Mouse (Mus musculus): ENCODE results near the gene Atp5c1.
A peak's percentile ranks its signal among the peaks of the same experiment; 100 is the strongest.

The Atp5c1 gene

GRCm38 (mm10) chr2:10051996-10052395 is 28.3 kb downstream of the Atp5c1 start:
- DNase-seq (ENCODE audit: inconsistent age in 2 of 2, low spot score in 1 of 2): peak in 1 of 2 experiments; percentile 65

GRCm38 (mm10) chr2:10050878-10051277 is 29.4 kb downstream of the Atp5c1 start:
- DNase-seq (ENCODE audit: inconsistent age in 2 of 2, low spot score in 1 of 2): peak in 1 of 2 experiments; percentile 35

- peak in 1 of 2 experiments; percentile 55 for DNase-seq (ENCODE audit: inconsistent age in 2 of 2, low spot score in 1 of 2)
Measured at GRCm38 (mm10) chr2:10049456-10049855, 30.9 kb downstream of the Atp5c1 start.

GRCm38 (mm10) chr2:10048461-10048860 is 31.8 kb downstream of the Atp5c1 start, which contains the start of gene Taf3:
TSS of gene Taf3 (minus strand) at chr2:10048596.
- peak; percentile 94 to 97 for DNase-seq (ENCODE audit: inconsistent age in 2 of 2, low spot score in 1 of 2)

GRCm38 (mm10) chr2:10047758-10048436 is 32.4 kb downstream of the Atp5c1 start:
- peak; percentile 52 to 77 for DNase-seq (ENCODE audit: inconsistent age in 2 of 2, low spot score in 1 of 2)

- DNase-seq (ENCODE audit: inconsistent age in 2 of 2, low spot score in 1 of 2): no peak
Measured at GRCm38 (mm10) chr2:10034976-10035375, 45.3 kb downstream of the Atp5c1 start.

GRCm38 (mm10) chr2:10033684-10034083 is 46.6 kb downstream of the Atp5c1 start:
- no peak for DNase-seq (ENCODE audit: inconsistent age in 2 of 2, low spot score in 1 of 2)

GRCm38 (mm10) chr2:10029755-10030154 is 50.6 kb downstream of the Atp5c1 start:
- DNase-seq (ENCODE audit: inconsistent age in 2 of 2, low spot score in 1 of 2): no peak

GRCm38 (mm10) chr2:10024264-10024663 is 56.0 kb downstream of the Atp5c1 start:
- DNase-seq (ENCODE audit: inconsistent age in 2 of 2, low spot score in 1 of 2): no peak

GRCm38 (mm10) chr2:10021296-10021695 is 59.0 kb downstream of the Atp5c1 start:
- no peak for DNase-seq (ENCODE audit: inconsistent age in 2 of 2, low spot score in 1 of 2)

GRCm38 (mm10) chr2:10014951-10015635 is 65.2 kb downstream of the Atp5c1 start:
- DNase-seq (ENCODE audit: inconsistent age in 2 of 2, low spot score in 1 of 2): no peak

- DNase-seq (ENCODE audit: inconsistent age in 2 of 2, low spot score in 1 of 2): peak in 1 of 2 experiments; percentile 79
Measured at GRCm38 (mm10) chr2:10010263-10010909, 69.9 kb downstream of the Atp5c1 start.

- peak; percentile 36 to 73 for DNase-seq (ENCODE audit: inconsistent age in 2 of 2, low spot score in 1 of 2)
Measured at GRCm38 (mm10) chr2:10009671-10010254, 70.5 kb downstream of the Atp5c1 start.

GRCm38 (mm10) chr2:10008593-10008992 is 71.7 kb downstream of the Atp5c1 start:
- DNase-seq (ENCODE audit: inconsistent age in 2 of 2, low spot score in 1 of 2): no peak

Data from adrenal gland, adult (tissue).